Mouse (Mus musculus): Measurements from ENCODE around the gene Klc4. TPM values are rescaled to one million over a fixed set of nuclear protein-coding genes. Genes with fewer than 3 reads are reported as not detected.

Klc4 gene
- 24.0 TPM for polyA plus RNA-seq (2014; fragmentation: Illumina TruSeq; extraction: RNeasy Lipid Tissue Mini Kit (QIAGEN cat#74804); ENCODE audit: low read depth, low replicate concordance)

GRCm38 (mm10) chr17:46645561-46646321 is at the start of gene Klc4, which contains the start of gene Mrpl2:
Gene Klc4, minus strand, starts transcription at chr17:46646022.
Gene Mrpl2, plus strand, starts transcription at chr17:46646229.

DNA sequence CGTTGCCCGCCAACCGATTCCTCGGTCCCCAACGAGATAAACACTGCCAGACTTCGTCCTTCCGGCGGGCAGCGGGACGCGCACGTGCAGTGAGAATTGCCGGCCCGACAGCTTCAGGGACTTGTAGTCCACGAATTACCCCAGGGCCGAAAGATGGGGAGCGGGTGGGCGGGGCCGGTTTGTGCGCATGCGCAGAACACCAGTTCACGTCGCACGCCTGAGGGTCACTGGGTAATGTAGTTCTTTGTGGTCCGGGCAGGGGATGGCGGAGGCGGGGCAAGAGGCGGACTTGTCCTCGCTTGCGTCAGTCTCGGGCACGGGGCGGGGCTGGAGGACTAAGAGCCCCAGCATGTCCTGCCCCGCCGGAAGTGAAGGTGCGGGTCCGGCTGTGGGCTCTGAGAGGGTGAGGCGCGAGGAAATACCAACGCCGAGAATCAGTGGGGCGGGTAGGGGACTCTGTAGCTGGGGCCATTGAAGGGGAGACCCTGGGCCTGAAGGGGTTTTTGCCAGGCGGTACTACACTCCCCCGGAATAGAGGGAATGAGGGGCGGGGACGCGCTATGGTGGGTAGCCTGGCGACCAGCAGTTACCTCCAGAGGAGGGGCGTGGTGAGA is 35.0 kb upstream of the Klc4 start, which contains the start of gene Klhdc3:
Gene Klhdc3 (minus strand): TSS at position 155 of the 614 bp plus-strand sequence.

DNA sequence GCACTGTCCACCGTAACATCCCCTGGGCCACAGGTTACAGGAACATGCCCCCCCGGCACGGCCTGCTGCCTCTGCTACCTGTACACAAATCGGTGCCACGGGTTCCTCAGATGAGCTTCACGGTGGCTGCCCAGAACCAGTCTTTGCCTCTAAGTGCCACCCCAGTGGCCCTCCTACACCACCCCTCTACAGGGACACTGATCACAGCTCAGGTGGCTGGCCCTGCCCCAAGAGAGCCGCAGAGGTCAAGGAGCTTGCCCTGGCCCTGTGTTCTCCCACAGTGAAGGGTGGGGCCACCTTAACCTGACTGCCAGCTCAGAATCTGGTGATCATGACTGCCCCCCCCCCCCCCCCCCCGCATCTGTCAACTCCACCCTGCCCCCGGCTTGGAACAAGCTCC is 32.6 kb upstream of the Klc4 start, which contains the start of gene Mea1:
Gene Mea1 (plus strand): TSS at position 378 of the 400 bp plus-strand sequence.

DNA sequence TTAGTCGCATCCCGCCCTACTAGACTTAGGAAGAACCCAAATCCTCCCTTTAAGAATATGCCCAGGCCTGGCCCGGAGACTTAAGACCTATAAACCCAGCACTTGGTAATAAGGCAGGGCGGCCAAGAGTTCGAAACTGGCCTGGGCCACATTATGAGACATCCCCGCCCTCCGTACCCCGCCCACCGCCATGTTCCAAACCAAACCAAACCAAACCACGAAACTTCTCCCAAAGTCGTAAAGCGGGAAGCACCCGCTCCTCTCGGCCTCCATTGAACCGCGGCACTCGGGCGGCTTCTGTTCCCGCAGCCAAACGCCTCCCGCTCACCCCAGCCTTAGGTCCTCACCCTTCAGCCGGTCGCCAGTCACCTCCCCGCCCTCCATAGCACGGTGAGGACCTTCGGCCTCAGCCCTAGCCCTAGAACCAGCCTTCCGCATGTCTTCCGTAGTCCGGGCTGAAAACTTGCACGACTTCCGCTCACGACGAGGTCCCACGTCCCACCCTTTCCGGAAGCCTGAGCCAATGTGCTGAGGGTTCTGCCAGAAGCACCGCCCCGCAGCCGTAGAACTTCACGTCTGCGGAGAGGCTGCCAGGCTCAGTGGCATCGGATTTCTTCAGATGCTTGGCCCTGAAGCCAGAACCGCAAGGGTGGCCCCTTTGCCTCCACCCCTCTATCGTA is 28.2 kb upstream of the Klc4 start, which contains the start of gene Rrp36:
Gene Rrp36 (minus strand): TSS at position 503 of the 680 bp plus-strand sequence.

GRCm38 (mm10) chr17:46650232-46651031 is 4.6 kb upstream of the Klc4 start, which contains the start of gene Cul7:
Gene Cul7, plus strand, starts transcription at chr17:46650337.

DNA sequence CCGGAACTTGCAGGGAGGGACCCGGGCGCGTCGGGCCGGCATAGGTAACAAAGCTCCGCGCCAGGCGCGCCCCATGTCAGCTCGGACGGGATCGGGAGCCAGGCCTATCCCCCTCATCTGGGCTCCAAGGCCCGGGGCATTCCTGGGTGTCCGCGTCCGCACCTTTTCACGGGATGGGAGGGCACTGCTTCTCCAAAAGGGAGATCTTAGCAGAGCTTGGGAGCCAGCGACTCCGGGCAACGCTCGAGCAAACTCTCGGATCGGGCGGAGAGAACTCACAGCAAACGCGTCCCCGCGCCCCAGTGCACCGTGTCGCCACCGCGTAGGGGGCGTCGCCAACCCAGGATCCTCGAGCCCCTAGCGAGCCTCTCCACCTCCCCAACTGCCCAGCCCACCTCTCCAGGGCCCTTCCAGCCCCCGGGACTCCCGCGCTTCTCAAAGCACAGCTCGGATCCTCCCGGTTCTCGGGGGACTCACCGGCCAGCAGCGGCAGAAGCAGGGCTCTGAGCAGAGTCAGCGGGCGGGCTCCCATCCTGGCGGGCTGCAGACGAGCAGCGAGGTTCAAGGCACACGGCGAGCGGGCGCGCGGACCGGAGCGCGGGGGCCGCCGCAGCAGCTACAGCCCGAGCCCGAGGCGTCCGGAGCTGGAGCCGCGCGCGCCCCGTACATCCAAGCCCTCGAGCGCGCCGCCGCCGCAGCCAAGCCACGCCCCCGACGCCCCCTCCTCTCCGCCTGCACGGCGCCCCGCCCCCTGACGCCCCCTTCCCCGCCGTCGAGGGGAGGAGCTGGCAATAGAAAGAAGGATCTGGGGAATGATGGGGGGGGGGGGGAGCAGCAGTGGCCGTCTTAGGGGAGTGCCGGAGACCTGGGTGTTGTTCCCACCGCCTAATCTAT is 16.8 kb downstream of the Klc4 start, which contains the start of gene Ptk7:
Gene Ptk7 (minus strand): TSS at position 714 of the 894 bp plus-strand sequence.

Other genes starting within 250 kb of the Klc4 start
- gene Crip3, start 217.1 kb downstream of the Klc4 start, polyA plus RNA-seq (2014; fragmentation: Illumina TruSeq; extraction: RNeasy Lipid Tissue Mini Kit (QIAGEN cat#74804); ENCODE audit: low read depth, low replicate concordance) = 1.2 TPM
- not detected for gene Slc22a7, start 207.6 kb downstream of the Klc4 start, polyA plus RNA-seq (2014; fragmentation: Illumina TruSeq; extraction: RNeasy Lipid Tissue Mini Kit (QIAGEN cat#74804); ENCODE audit: low read depth, low replicate concordance)
- 2.0 TPM for gene Ttbk1, start 158.3 kb downstream of the Klc4 start, polyA plus RNA-seq (2014; fragmentation: Illumina TruSeq; extraction: RNeasy Lipid Tissue Mini Kit (QIAGEN cat#74804); ENCODE audit: low read depth, low replicate concordance)
- gene Dnph1, start 149.3 kb downstream of the Klc4 start, polyA plus RNA-seq (2014; fragmentation: Illumina TruSeq; extraction: RNeasy Lipid Tissue Mini Kit (QIAGEN cat#74804); ENCODE audit: low read depth, low replicate concordance) = 4.1 TPM
- gene Cul9, start 99.6 kb downstream of the Klc4 start, polyA plus RNA-seq (2014; fragmentation: Illumina TruSeq; extraction: RNeasy Lipid Tissue Mini Kit (QIAGEN cat#74804); ENCODE audit: low read depth, low replicate concordance) = 19.3 TPM
- 30.2 TPM for gene Srf, start 89.8 kb downstream of the Klc4 start, polyA plus RNA-seq (2014; fragmentation: Illumina TruSeq; extraction: RNeasy Lipid Tissue Mini Kit (QIAGEN cat#74804); ENCODE audit: low read depth, low replicate concordance)
- 17.2 TPM for gene Ptk7, start 16.5 kb downstream of the Klc4 start, polyA plus RNA-seq (2014; fragmentation: Illumina TruSeq; extraction: RNeasy Lipid Tissue Mini Kit (QIAGEN cat#74804); ENCODE audit: low read depth, low replicate concordance)
- 54.7 TPM for gene Mrpl2, start 207 bp upstream of the Klc4 start, polyA plus RNA-seq (2014; fragmentation: Illumina TruSeq; extraction: RNeasy Lipid Tissue Mini Kit (QIAGEN cat#74804); ENCODE audit: low read depth, low replicate concordance)
- 36.8 TPM for gene Cul7, start 4.3 kb upstream of the Klc4 start, polyA plus RNA-seq (2014; fragmentation: Illumina TruSeq; extraction: RNeasy Lipid Tissue Mini Kit (QIAGEN cat#74804); ENCODE audit: low read depth, low replicate concordance)
- gene Rrp36, start 28.3 kb upstream of the Klc4 start, polyA plus RNA-seq (2014; fragmentation: Illumina TruSeq; extraction: RNeasy Lipid Tissue Mini Kit (QIAGEN cat#74804); ENCODE audit: low read depth, low replicate concordance) = 23.4 TPM
- 127 TPM for gene Mea1, start 32.8 kb upstream of the Klc4 start, polyA plus RNA-seq (2014; fragmentation: Illumina TruSeq; extraction: RNeasy Lipid Tissue Mini Kit (QIAGEN cat#74804); ENCODE audit: low read depth, low replicate concordance)
- 58.3 TPM for gene Klhdc3, start 34.9 kb upstream of the Klc4 start, polyA plus RNA-seq (2014; fragmentation: Illumina TruSeq; extraction: RNeasy Lipid Tissue Mini Kit (QIAGEN cat#74804); ENCODE audit: low read depth, low replicate concordance)
- 35.1 TPM for gene Ppp2r5d, start 59.1 kb upstream of the Klc4 start, polyA plus RNA-seq (2014; fragmentation: Illumina TruSeq; extraction: RNeasy Lipid Tissue Mini Kit (QIAGEN cat#74804); ENCODE audit: low read depth, low replicate concordance)
- gene Pex6, start 65.4 kb upstream of the Klc4 start, polyA plus RNA-seq (2014; fragmentation: Illumina TruSeq; extraction: RNeasy Lipid Tissue Mini Kit (QIAGEN cat#74804); ENCODE audit: low read depth, low replicate concordance) = 26.6 TPM
- 7.1 TPM for gene Gnmt, start 83.1 kb upstream of the Klc4 start, polyA plus RNA-seq (2014; fragmentation: Illumina TruSeq; extraction: RNeasy Lipid Tissue Mini Kit (QIAGEN cat#74804); ENCODE audit: low read depth, low replicate concordance)
- 58.1 TPM for gene Cnpy3, start 106.2 kb upstream of the Klc4 start, polyA plus RNA-seq (2014; fragmentation: Illumina TruSeq; extraction: RNeasy Lipid Tissue Mini Kit (QIAGEN cat#74804); ENCODE audit: low read depth, low replicate concordance)
- not detected for gene Ptcra, start 117.7 kb upstream of the Klc4 start, polyA plus RNA-seq (2014; fragmentation: Illumina TruSeq; extraction: RNeasy Lipid Tissue Mini Kit (QIAGEN cat#74804); ENCODE audit: low read depth, low replicate concordance)
- 54.6 TPM for gene 2310039H08Rik, start 126.6 kb upstream of the Klc4 start, polyA plus RNA-seq (2014; fragmentation: Illumina TruSeq; extraction: RNeasy Lipid Tissue Mini Kit (QIAGEN cat#74804); ENCODE audit: low read depth, low replicate concordance)
- 48.1 TPM for gene Rpl7l1, start 136.7 kb upstream of the Klc4 start, polyA plus RNA-seq (2014; fragmentation: Illumina TruSeq; extraction: RNeasy Lipid Tissue Mini Kit (QIAGEN cat#74804); ENCODE audit: low read depth, low replicate concordance)
- gene Bicral, start 212.5 kb upstream of the Klc4 start, polyA plus RNA-seq (2014; fragmentation: Illumina TruSeq; extraction: RNeasy Lipid Tissue Mini Kit (QIAGEN cat#74804); ENCODE audit: low read depth, low replicate concordance) = 13.4 TPM
- gene Tbcc, start 244.7 kb upstream of the Klc4 start, polyA plus RNA-seq (2014; fragmentation: Illumina TruSeq; extraction: RNeasy Lipid Tissue Mini Kit (QIAGEN cat#74804); ENCODE audit: low read depth, low replicate concordance) = 21.9 TPM